Mouse (Mus musculus) hindbrain, embryonic 13.5 days (tissue): ENCODE measurements around the gene Ift20. TPM values are rescaled to one million over a fixed set of nuclear protein-coding genes. Genes with fewer than 3 reads are reported as not detected.

Experiments
- ATAC-seq: fragments of 200-750 bp; cut with Nextera tagmentation; 2 replicates; pipeline ENCODE4 v1.8.0; 2017; ENCODE audit warnings: moderate TSS enrichment; ENCODE audit not compliant: low FRiP score
- H3K27ac ChIP-seq: fragments of 300-500 bp; sonication (generic); 2 replicates; pipeline ENCODE4 v1.5.1; 2015; ENCODE audit warnings: inconsistent platforms, mild to moderate bottlenecking, moderate library complexity
- H3K27me3 ChIP-seq: fragments of 300-500 bp; sonication (generic); 2 replicates; pipeline ENCODE4 v1.6.1; 2015; ENCODE audit warnings: mild to moderate bottlenecking, inconsistent platforms
- H3K36me3 ChIP-seq: fragments of 300-500 bp; sonication (generic); 2 replicates; pipeline ENCODE4 v1.6.1; 2015; ENCODE audit warnings: mild to moderate bottlenecking, inconsistent platforms
- H3K4me1 ChIP-seq: fragments of 300-500 bp; sonication (generic); replicated peaks from 2 replicates; pipeline ENCODE4 v1.6.1; 2015; ENCODE audit warnings: inconsistent platforms
- H3K4me2 ChIP-seq: fragments of 300-500 bp; sonication (generic); 2 replicates; pipeline ENCODE4 v1.6.1; 2015; ENCODE audit warnings: inconsistent platforms, mild to moderate bottlenecking, moderate library complexity
- H3K4me3 ChIP-seq: fragments of 300-500 bp; sonication (generic); 2 replicates; pipeline ENCODE4 v1.5.1; 2015; ENCODE audit warnings: mild to moderate bottlenecking, inconsistent platforms
- H3K9ac ChIP-seq: fragments of 300-500 bp; sonication (generic); 2 replicates; pipeline ENCODE4 v1.6.1; 2015; ENCODE audit warnings: mild to moderate bottlenecking, inconsistent platforms
- H3K9me3 ChIP-seq: fragments of 300-500 bp; sonication (generic); 2 replicates; pipeline ENCODE4 v1.6.1; 2016; ENCODE audit warnings: inconsistent platforms
- WGBS: fragments of 180-500 bp; shearing (Covaris S2); methylation state at CpG from one replicate; pipeline ENCODE4 v1.1.7; 2015; 5-methylcytosine and 5-hydroxymethylcytosine counted together
- polyA plus RNA-seq: library from polyadenylated mRNA; unstranded; fragments of >200 nt; fragmentation: Nextera tagmentation; extraction: Ambion mirVana; gene quantifications from 2 replicates; pipeline ENCODE4 v1.2.1, GENCODE M21; 2015

Gene Ift20
- polyA plus RNA-seq, 1 experiment from 2014 or later: 124 TPM

- peak; percentile 100 for ATAC-seq
Measured at GRCm38 (mm10) chr11:78550168-78551058, 14.3 kb downstream of the Ift20 start, which contains the start of gene Tmem97. Tmem97 (minus strand) TSS chr11:78550777.

DNA sequence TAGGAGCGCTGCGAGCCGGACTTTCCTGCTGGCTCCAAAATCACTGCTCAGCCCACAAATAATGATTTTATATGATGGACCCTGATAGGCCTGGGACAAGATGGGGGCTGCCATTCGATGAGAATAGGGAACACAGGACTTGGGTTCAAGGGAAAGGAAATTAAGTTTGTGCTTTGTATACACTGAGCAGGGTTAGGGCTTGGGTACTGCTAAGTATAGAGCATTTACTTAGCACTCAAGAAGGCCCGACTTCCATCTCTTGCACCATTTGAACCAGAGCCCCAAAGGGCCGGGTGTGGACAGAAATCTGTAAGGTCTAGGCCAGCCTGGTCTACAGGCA is 14.9 kb downstream of the Ift20 start:
- Histone ChIP-seq H3K9ac (peak overlapping the region; percentile 75), H3K9me3 (no peaks in the 10 kb centered on the region; the same call in 1 of the 2 replicates), H3K4me1 (peaks cover 22% of the 10 kb centered on the region), H3K4me2 (peak overlapping the region; percentile 81), H3K36me3 (no peaks in the 10 kb centered on the region), H3K27ac (peak overlapping the region; percentile 87), H3K4me3 (peak overlapping the region; percentile 65), H3K27me3 (no peaks in the 10 kb centered on the region)
- WGBS: 34% methylated on average over 6 of the region's 6 CpGs
- peak; percentile 36 for ATAC-seq

More at GRCm38 (mm10) chr11:78550168-78551058, 14.3 kb downstream of the Ift20 start, which contains the start of gene Tmem97:
- Histone ChIP-seq H3K4me3 (peak within 1 kb of the TSS; percentile 65), H3K4me1 (peaks cover 22% of the 10 kb centered on the region), H3K27me3 (no peaks in the 10 kb centered on the region), H3K27ac (peak within 1 kb of the TSS; percentile 87), H3K9me3 (no peaks in the 10 kb centered on the region; the same call in 1 of the 2 replicates), H3K4me2 (peak within 1 kb of the TSS; percentile 81), H3K9ac (peak within 1 kb of the TSS; percentile 75), H3K36me3 (peaks cover 4% of the 10 kb centered on the region; the same call in 1 of the 2 replicates)
- under 1% methylated on average over 60 of the region's 60 CpGs for WGBS

DNA sequence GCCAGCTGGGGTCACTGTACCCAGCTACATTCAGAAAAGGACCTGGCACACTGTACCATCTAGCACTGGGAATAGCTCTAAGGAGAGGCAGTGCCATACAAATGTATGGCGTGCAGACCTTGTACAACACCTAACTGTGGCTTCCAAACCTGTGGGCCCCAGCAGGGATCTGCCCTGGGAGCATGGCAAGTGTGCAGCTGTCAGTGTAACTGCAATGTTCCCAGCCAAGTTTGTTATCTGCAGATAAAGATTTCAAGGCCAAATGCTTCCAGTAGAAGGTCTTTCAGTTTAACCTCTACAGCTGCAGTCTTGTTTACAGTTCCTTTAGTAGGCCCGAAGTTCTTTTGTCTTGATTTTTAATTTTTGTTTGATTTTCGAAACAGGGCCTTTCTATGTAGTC is 19.5 kb downstream of the Ift20 start:
- Histone ChIP-seq H3K9me3 (no peaks in the 10 kb centered on the region; the same call in 1 of the 2 replicates), H3K4me1 (peaks cover 10% of the 10 kb centered on the region; the same call in 1 of the 2 replicates), H3K36me3 (no peaks in the 10 kb centered on the region), H3K27me3 (no peaks in the 10 kb centered on the region), H3K9ac (no peak overlapping the region), H3K27ac (no peak overlapping the region), H3K4me3 (no peak overlapping the region), H3K4me2 (no peak overlapping the region)
- 79% methylated on average over 3 of the region's 3 CpGs for WGBS
- no peak for ATAC-seq

GRCm38 (mm10) chr11:78556070-78556469 is 19.9 kb downstream of the Ift20 start:
- no peak overlapping the region for H3K27ac ChIP-seq
- ATAC-seq: no peak

GRCm38 (mm10) chr11:78557241-78557640 is 21.1 kb downstream of the Ift20 start:
- Histone ChIP-seq H3K9me3 (no peaks in the 10 kb centered on the region; the same call in 1 of the 2 replicates), H3K36me3 (no peaks in the 10 kb centered on the region), H3K4me2 (no peak overlapping the region), H3K27ac (peak overlapping the region; percentile 40; the same call in 1 of the 2 replicates), H3K9ac (0 out of 2 replicates have a peak overlapping the region, but pooled peaks have one; percentile 10), H3K4me3 (no peak overlapping the region), H3K4me1 (0 out of 2 replicates have a peak, but pooled peaks cover 5% of the 10 kb centered on the region), H3K27me3 (no peaks in the 10 kb centered on the region)
- no peak for ATAC-seq
- 62% methylated on average over 8 of the region's 8 CpGs for WGBS

More at GRCm38 (mm10) chr11:78556070-78556469, 19.9 kb downstream of the Ift20 start:
- H3K4me1 ChIP-seq: peaks cover 8% of the 10 kb centered on the region; the same call in 1 of the 2 replicates
- 78% methylated on average over 4 of the region's 4 CpGs for WGBS
- H3K4me3 ChIP-seq: no peak overlapping the region
- H3K27me3 ChIP-seq: no peaks in the 10 kb centered on the region
- H3K9me3 ChIP-seq: no peaks in the 10 kb centered on the region; the same call in 1 of the 2 replicates
- H3K4me2 ChIP-seq: no peak overlapping the region
- no peaks in the 10 kb centered on the region for H3K36me3 ChIP-seq
- H3K9ac ChIP-seq: no peak overlapping the region

- 20% methylated on average over 4 of the region's 4 CpGs for WGBS
- H3K27ac ChIP-seq: no peak overlapping the region
- H3K9ac ChIP-seq: no peak overlapping the region
- no peak overlapping the region for H3K4me3 ChIP-seq
- no peaks in the 10 kb centered on the region for H3K27me3 ChIP-seq
- no peak overlapping the region for H3K4me2 ChIP-seq
- no peaks in the 10 kb centered on the region for H3K9me3 ChIP-seq
- H3K36me3 ChIP-seq: peaks cover 2% of the 10 kb centered on the region; the same call in 1 of the 2 replicates
- 0 out of 2 replicates have a peak, but pooled peaks cover 5% of the 10 kb centered on the region for H3K4me1 ChIP-seq
- ATAC-seq: peak; percentile 72; the same call in 1 of the 2 replicates
Measured at GRCm38 (mm10) chr11:78560447-78560846, 24.3 kb downstream of the Ift20 start.

GRCm38 (mm10) chr11:78566775-78567174 is 30.6 kb downstream of the Ift20 start:
- no peak for ATAC-seq

GRCm38 (mm10) chr11:78567614-78568013 is 31.5 kb downstream of the Ift20 start:
- peaks cover 54% of the 10 kb centered on the region for H3K36me3 ChIP-seq
- no peak overlapping the region for H3K27ac ChIP-seq
- H3K27me3 ChIP-seq: no peaks in the 10 kb centered on the region
- no peak for ATAC-seq
- no peaks in the 10 kb centered on the region for H3K9me3 ChIP-seq
- H3K4me1 ChIP-seq: no peaks in the 10 kb centered on the region
- no peak overlapping the region for H3K4me2 ChIP-seq
- H3K4me3 ChIP-seq: no peak overlapping the region
- 96% methylated on average over 6 of the region's 6 CpGs for WGBS
- no peak overlapping the region for H3K9ac ChIP-seq

More at GRCm38 (mm10) chr11:78566775-78567174, 30.6 kb downstream of the Ift20 start:
- Histone ChIP-seq H3K27ac (no peak overlapping the region), H3K9me3 (no peaks in the 10 kb centered on the region), H3K9ac (no peak overlapping the region), H3K36me3 (peaks cover 46% of the 10 kb centered on the region), H3K4me1 (no peaks in the 10 kb centered on the region), H3K27me3 (no peaks in the 10 kb centered on the region), H3K4me2 (no peak overlapping the region), H3K4me3 (no peak overlapping the region)
- 81% methylated on average over 6 of the region's 6 CpGs for WGBS

GRCm38 (mm10) chr11:78568827-78569226 is 32.7 kb downstream of the Ift20 start:
- no peaks in the 10 kb centered on the region for H3K9me3 ChIP-seq
- H3K36me3 ChIP-seq: peaks cover 63% of the 10 kb centered on the region
- no peak for ATAC-seq
- H3K9ac ChIP-seq: no peak overlapping the region
- no peak overlapping the region for H3K27ac ChIP-seq
- WGBS: 87% methylated on average over 10 of the region's 10 CpGs
- no peaks in the 10 kb centered on the region for H3K4me1 ChIP-seq
- no peak overlapping the region for H3K4me3 ChIP-seq
- no peak overlapping the region for H3K4me2 ChIP-seq
- no peaks in the 10 kb centered on the region for H3K27me3 ChIP-seq

- no peak for ATAC-seq
- 74% methylated on average over 3 of the region's 3 CpGs for WGBS
- Histone ChIP-seq H3K27me3 (no peaks in the 10 kb centered on the region), H3K4me1 (no peaks in the 10 kb centered on the region), H3K36me3 (peaks cover 70% of the 10 kb centered on the region), H3K27ac (no peak overlapping the region), H3K4me3 (no peak overlapping the region), H3K9me3 (no peaks in the 10 kb centered on the region), H3K9ac (no peak overlapping the region), H3K4me2 (no peak overlapping the region)
Measured at GRCm38 (mm10) chr11:78569806-78570205, 33.6 kb downstream of the Ift20 start.

DNA sequence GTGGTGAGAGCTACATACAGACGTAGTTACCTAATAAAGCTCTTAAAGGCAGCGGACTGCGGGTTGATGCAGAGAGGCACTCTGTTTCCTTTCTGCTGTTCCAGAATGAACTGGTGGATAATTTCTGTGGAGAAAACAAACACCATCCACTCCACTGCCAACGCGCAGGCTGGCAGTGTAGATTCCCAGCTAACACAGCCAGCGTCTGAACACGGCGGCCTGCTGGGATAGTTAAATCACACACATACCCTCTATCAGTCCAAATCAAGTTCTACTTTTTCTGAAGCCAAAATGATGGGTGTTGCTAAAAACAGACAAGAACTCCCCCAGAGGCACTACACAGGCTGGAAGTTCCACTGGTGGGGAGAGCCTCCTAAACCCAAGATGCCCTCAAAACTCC is 35.3 kb downstream of the Ift20 start:
- no peaks in the 10 kb centered on the region for H3K4me1 ChIP-seq
- no peak overlapping the region for H3K4me2 ChIP-seq
- no peak overlapping the region for H3K9ac ChIP-seq
- H3K36me3 ChIP-seq: peaks cover 67% of the 10 kb centered on the region
- ATAC-seq: no peak
- H3K9me3 ChIP-seq: no peaks in the 10 kb centered on the region
- H3K27ac ChIP-seq: no peak overlapping the region
- no peaks in the 10 kb centered on the region for H3K27me3 ChIP-seq
- H3K4me3 ChIP-seq: no peak overlapping the region
- WGBS: 96% methylated on average over 8 of the region's 8 CpGs

DNA sequence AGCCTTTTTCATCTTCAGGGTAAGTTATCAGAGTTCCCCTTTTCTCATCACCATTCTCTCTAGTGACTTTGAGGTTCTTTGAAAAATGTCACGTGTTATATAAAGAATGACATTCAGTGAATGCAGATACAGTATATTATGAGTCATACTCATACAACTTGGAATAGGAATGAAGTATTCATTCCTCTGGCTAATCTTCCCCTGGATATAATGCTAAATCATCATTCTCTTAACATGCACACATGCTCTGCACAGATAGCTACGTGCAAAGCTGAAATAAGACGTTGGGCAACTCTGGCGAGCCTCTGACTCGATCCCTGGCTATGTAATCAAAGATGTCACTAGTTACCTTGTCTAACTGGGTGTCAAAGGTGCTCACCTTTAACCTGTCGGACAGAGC is 35.7 kb downstream of the Ift20 start:
- 92% methylated on average over 6 of the region's 6 CpGs for WGBS
- no peak overlapping the region for H3K4me3 ChIP-seq
- H3K36me3 ChIP-seq: peaks cover 67% of the 10 kb centered on the region

More for the DNA sequence above, 35.7 kb downstream of the Ift20 start:
- ATAC-seq: no peak
- Histone ChIP-seq H3K27me3 (no peaks in the 10 kb centered on the region), H3K27ac (no peak overlapping the region), H3K4me2 (no peak overlapping the region), H3K9me3 (no peaks in the 10 kb centered on the region), H3K9ac (no peak overlapping the region), H3K4me1 (no peaks in the 10 kb centered on the region)
